Mouse (Mus musculus) embryonic facial prominence, embryonic 13.5 days (tissue): Measurements from ENCODE around the gene Zfp784. TPM values are rescaled to one million over a fixed set of nuclear protein-coding genes. Genes with fewer than 3 reads are reported as not detected.
"Not testable (repeated sequence)": the region's sequence is repeated elsewhere in the genome, so short reads cannot be mapped to it uniquely, and the experiment has no call there.

ENCODE experiments used
- ATAC-seq: fragments of 200-750 bp; cut with Nextera tagmentation; 2 replicates; pipeline ENCODE4 v1.8.0; 2017; ENCODE audit warnings: low read depth; ENCODE audit not compliant: insufficient number of reproducible peaks, insufficient read depth, low FRiP score, low TSS enrichment
- H3K27ac ChIP-seq: fragments of 300-500 bp; sonication (generic); 2 replicates; pipeline ENCODE4 v1.5.1; 2015; ENCODE audit warnings: moderate library complexity, mild to moderate bottlenecking, inconsistent platforms
- H3K27me3 ChIP-seq: fragments of 300-500 bp; sonication (generic); 2 replicates; pipeline ENCODE4 v1.6.1; 2015; ENCODE audit warnings: mild to moderate bottlenecking, inconsistent platforms
- H3K36me3 ChIP-seq: fragments of 300-500 bp; sonication (generic); 2 replicates; pipeline ENCODE4 v1.6.1; 2015; ENCODE audit warnings: mild to moderate bottlenecking, inconsistent platforms
- H3K4me1 ChIP-seq: fragments of 300-500 bp; sonication (generic); 2 replicates; pipeline ENCODE4 v1.6.1; 2015; ENCODE audit warnings: inconsistent platforms
- H3K4me2 ChIP-seq: fragments of 300-500 bp; sonication (generic); 2 replicates; pipeline ENCODE4 v1.6.1; 2015; ENCODE audit warnings: moderate library complexity, mild to moderate bottlenecking, inconsistent platforms
- H3K4me3 ChIP-seq: fragments of 300-500 bp; sonication (generic); 2 replicates; pipeline ENCODE4 v1.5.1; 2015; ENCODE audit warnings: mild to moderate bottlenecking, inconsistent platforms
- H3K9ac ChIP-seq: fragments of 300-500 bp; sonication (generic); 2 replicates; pipeline ENCODE4 v1.6.1; 2015; ENCODE audit warnings: mild to moderate bottlenecking, inconsistent platforms
- H3K9me3 ChIP-seq: fragments of 300-500 bp; sonication (generic); 2 replicates; pipeline ENCODE4 v1.6.1; 2016; ENCODE audit warnings: inconsistent platforms
- WGBS: fragments of 180-500 bp; shearing (Covaris S2); methylation state at CpG from one replicate; pipeline ENCODE4 v1.1.7; 2015; ENCODE audit warnings: mixed read lengths; 5-methylcytosine and 5-hydroxymethylcytosine counted together
- polyA plus RNA-seq: library from polyadenylated mRNA; unstranded; fragments of >200 nt; fragmentation: Nextera tagmentation; extraction: Ambion mirVana; gene quantifications from 2 replicates; pipeline ENCODE4 v1.2.1, GENCODE M21; 2015

The Zfp784 gene
- polyA plus RNA-seq, 1 experiment from 2014 or later = 5.6 TPM

- 90% methylated on average over 16 of the region's 16 CpGs for WGBS
- peaks cover 28% of the 10 kb centered on the region for H3K4me1 ChIP-seq
- H3K36me3 ChIP-seq = peaks cover 21% of the 10 kb centered on the region
- H3K27me3 ChIP-seq = no peaks in the 10 kb centered on the region
- no peak for ATAC-seq
- H3K27ac ChIP-seq = no peak overlapping the region
- no peaks in the 10 kb centered on the region for H3K9me3 ChIP-seq
- no peak overlapping the region for H3K4me2 ChIP-seq
- H3K4me3 ChIP-seq = no peak overlapping the region
- H3K9ac ChIP-seq = no peak overlapping the region
Observed at GRCm38 (mm10) chr7:5017352-5017751, 20.9 kb downstream of the Zfp784 start.

- H3K27me3 ChIP-seq = no peaks in the 10 kb centered on the region
- ATAC-seq = no peak
- no peak overlapping the region for H3K27ac ChIP-seq
- H3K4me3 ChIP-seq = no peak overlapping the region
- no peak overlapping the region for H3K9ac ChIP-seq
- H3K4me1 ChIP-seq = peaks cover 24% of the 10 kb centered on the region
- peaks cover 21% of the 10 kb centered on the region for H3K36me3 ChIP-seq
- H3K4me2 ChIP-seq = no peak overlapping the region
- WGBS = 98% methylated on average over 2 of the region's 2 CpGs
- H3K9me3 ChIP-seq = no peaks in the 10 kb centered on the region
Observed at GRCm38 (mm10) chr7:5016920-5017319, 21.3 kb downstream of the Zfp784 start.

DNA sequence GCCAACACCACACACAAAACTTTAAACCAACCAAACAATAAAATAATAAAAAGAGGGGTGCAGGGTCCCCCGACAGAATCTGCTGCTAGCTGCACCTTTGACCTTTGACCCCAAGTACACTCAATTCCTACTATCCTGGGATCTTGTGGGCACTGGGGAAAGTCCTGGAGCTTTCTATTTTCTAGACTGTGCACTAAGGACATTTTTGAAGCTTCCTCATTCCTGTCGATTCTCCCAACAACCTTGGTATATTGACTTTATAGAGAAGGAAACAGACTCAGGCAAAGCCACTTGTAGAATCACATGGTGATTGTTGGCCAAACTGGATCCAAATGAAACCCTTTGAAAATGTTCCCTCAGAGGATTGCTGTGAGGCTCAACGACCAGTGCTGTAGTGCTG lies 22.2 kb downstream of the Zfp784 start:
- Histone ChIP-seq H3K9ac (peak overlapping the region; percentile 75), H3K27ac (peak overlapping the region; percentile 98), H3K4me1 (peaks cover 17% of the 10 kb centered on the region), H3K36me3 (peaks cover 25% of the 10 kb centered on the region), H3K4me3 (peak overlapping the region; percentile 56), H3K4me2 (peak overlapping the region; percentile 64), H3K27me3 (no peaks in the 10 kb centered on the region), H3K9me3 (no peaks in the 10 kb centered on the region)
- 64% methylated on average over 3 of the region's 3 CpGs for WGBS
- no peak for ATAC-seq

DNA sequence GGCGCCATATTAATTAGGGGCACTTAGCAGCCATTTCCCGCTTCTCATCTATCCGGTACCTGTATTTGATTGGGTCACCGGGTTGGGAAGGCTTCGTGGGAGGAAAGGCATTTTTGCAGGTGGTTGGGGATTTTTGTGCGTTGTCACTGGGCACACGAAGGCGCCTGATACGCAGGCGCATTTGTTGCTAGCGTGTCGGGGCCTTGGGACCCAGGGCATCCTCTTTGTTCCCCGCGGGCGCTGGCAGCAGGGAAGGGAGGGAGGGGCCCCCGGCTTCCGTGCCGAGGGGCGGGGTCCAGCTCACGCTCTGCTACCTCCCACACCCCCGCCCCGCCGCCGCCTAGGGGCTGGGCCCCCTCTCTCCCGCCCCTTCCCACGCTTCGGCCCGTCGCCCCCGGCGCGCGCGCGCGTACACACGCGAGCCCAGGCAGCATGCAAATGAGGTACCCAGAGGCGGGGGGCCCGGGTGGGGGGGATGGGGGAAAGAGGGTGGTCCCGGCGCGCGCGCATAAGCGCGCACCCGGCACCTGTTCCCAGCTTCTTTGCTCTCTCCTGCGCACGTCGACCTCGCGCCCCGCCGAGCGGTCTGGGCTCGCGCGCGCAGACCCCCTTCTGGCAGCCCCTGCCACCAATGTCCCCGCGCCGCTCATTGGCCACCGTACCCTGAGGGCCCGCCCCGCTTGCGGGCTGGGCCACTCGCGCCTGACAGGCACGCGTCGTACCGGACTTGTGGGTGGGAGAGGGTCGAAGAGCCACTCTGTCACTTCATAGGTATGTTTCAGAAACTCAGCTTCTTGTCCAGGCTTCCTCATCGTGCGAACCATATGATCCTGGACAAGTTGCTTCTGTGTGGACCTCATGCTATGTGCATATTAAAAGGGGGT lies 22.9 kb downstream of the Zfp784 start, which contains the start of gene Gm44973:
Gene Gm44973, plus strand, starts transcription at position 379 of the 884 bp plus-strand sequence.
- Histone ChIP-seq H3K9ac (peak within 1 kb of the TSS; percentile 79), H3K27ac (peak within 1 kb of the TSS; percentile 98), H3K9me3 (no peaks in the 10 kb centered on the region), H3K36me3 (peaks cover 32% of the 10 kb centered on the region), H3K4me3 (peak within 1 kb of the TSS; percentile 56), H3K27me3 (no peaks in the 10 kb centered on the region), H3K4me2 (peak within 1 kb of the TSS; percentile 64), H3K4me1 (peaks cover 17% of the 10 kb centered on the region)
- peak; percentile 74 for ATAC-seq
- WGBS = under 1% methylated on average over 62 of the region's 76 CpGs

DNA sequence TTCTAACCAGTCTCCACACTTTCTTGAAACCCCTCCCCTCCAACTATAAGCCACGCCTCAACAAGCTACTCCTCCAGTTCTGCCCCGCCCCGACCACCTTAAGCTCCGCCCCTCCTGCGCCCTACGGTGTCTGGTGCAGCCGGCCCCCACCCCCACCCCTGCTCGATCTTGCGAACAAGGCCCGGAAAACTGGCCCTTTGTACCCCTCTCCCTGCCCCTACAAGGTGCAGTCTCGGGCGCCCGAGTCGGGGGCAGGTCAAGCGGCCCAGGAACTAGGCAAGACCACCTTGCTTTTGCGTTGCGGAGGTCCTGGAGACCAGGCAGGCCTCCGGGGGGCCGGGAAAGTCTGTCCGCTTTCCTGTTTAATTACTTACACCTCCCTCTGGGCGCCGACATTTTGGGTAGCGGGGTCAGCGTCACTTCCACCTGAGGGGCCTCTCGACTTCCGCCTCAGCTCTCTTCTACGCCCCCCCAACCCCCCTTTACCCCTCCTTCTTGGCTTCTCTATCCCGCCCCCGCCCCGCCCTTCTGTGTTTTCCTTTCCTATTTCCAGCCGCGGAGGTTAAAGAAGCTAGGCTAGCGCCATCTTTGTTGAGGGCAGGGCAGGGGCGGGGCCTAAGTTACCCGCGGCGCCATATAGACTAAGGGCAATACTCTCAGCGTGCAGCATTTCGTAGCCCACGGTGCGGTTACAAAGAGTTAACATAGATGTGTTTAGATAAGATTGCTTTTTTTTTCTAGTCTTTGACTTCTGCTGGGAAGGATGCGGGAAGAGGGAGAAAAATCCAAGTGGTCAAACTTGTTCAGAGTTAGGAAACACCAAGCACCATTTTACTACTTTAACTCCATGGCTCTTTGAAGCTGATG lies 23.8 kb downstream of the Zfp784 start, which contains the start of the genes Zfp524 and Fiz1:
Gene Zfp524, plus strand, starts transcription at position 165 of the 867 bp plus-strand sequence.
Gene Fiz1, minus strand, starts transcription at position 447 of the 867 bp plus-strand sequence.
- Histone ChIP-seq H3K9me3 (no peaks in the 10 kb centered on the region), H3K9ac (peak within 1 kb of the TSS; percentile 79), H3K4me1 (peaks cover 17% of the 10 kb centered on the region), H3K4me3 (peak within 1 kb of the TSS; percentile 56), H3K27ac (peak within 1 kb of the TSS; percentile 98), H3K27me3 (no peaks in the 10 kb centered on the region), H3K4me2 (peak within 1 kb of the TSS; percentile 64), H3K36me3 (peaks cover 41% of the 10 kb centered on the region)
- peak; percentile 82 for ATAC-seq
- WGBS = under 1% methylated on average over 42 of the region's 42 CpGs

DNA sequence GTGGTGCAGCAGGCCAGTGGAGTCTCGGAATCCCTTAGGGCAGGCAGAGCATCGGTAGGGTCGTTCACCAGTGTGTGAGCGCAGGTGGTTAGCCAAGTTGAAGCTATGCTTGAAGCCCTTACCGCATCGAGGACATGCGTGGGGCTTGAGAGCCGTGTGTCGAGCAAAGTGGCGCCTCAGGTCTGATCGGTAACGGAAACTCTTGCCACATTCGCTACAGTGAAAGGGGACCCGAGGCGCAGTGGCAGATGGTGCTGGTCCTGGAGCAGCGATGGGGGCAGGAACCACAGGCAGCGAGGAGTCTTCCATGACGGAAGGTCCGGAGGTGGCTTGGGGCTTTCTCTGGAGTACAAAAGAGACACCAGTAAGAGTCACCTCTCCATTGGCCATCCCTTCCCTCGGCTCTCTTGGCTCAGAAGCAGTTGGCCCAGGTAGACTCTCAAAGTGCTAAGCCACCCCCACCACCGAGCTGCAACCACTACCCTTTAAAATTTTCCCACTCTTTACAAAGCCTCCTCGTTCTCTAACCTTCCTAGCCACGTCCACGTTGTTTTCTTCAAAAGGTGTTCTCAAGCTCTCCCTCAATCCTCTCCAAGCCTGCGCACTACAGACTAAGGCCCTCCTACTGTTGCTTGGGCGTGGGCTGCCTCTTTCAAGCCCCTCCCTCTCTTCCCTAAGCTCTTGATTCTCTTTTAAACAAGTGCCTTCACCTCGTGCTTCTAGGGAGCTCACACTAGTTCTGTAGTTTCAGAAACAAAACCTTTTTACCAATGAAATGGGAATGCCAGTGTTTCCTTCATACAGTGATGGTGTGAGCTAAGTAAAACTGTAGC lies 25.3 kb downstream of the Zfp784 start:
- no peak overlapping the region for H3K9ac ChIP-seq
- ATAC-seq = no peak
- H3K36me3 ChIP-seq = peaks cover 57% of the 10 kb centered on the region
- no peak overlapping the region for H3K27ac ChIP-seq
- H3K4me2 ChIP-seq = peak overlapping the region; percentile 64
- no peaks in the 10 kb centered on the region for H3K27me3 ChIP-seq
- 93% methylated on average over 27 of the region's 27 CpGs for WGBS
- peaks cover 10% of the 10 kb centered on the region for H3K4me1 ChIP-seq
- H3K9me3 ChIP-seq = no peaks in the 10 kb centered on the region
- H3K4me3 ChIP-seq = peak overlapping the region; percentile 56

GRCm38 (mm10) chr7:5008229-5008628 lies 30.0 kb downstream of the Zfp784 start:
- Histone ChIP-seq H3K4me2 (no peak overlapping the region), H3K4me1 (peaks cover 2% of the 10 kb centered on the region; the same call in 1 of the 2 replicates), H3K9ac (no peak overlapping the region), H3K27me3 (no peaks in the 10 kb centered on the region), H3K27ac (no peak overlapping the region), H3K9me3 (0 out of 2 replicates have a peak, but pooled peaks cover 6% of the 10 kb centered on the region), H3K36me3 (peaks cover 70% of the 10 kb centered on the region), H3K4me3 (no peak overlapping the region)
- 97% methylated on average over 26 of the region's 26 CpGs for WGBS
- ATAC-seq = 0 out of 2 replicates have a peak, but pooled peaks have one; percentile 26

DNA sequence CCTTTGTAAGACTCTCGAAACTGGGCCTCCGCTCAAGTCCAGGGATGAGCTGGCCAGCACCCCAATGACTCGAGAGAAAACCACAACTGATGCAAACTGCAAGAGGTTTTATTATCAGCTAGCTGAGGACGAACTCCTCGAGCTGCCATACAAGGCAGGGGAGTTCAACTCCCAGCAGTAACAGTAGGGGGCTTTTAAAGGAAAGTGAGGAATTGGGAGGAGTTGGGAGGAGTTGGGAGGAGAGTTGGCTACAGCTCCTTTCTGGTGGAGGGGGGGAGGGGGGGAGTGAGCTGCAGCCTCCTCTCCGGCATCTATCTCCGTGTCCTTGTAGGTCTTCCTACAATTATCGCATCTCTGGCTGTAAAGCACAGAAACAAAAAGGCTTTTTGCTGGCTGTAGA lies 35.4 kb downstream of the Zfp784 start:
- peaks cover 19% of the 10 kb centered on the region for H3K36me3 ChIP-seq
- H3K9ac ChIP-seq, H3K27me3 ChIP-seq, H3K4me3 ChIP-seq, H3K9me3 ChIP-seq, H3K27ac ChIP-seq, ATAC-seq, H3K4me1 ChIP-seq, H3K4me2 ChIP-seq: not testable (repeated sequence)
- WGBS = 59% methylated on average over 8 of the region's 8 CpGs

DNA sequence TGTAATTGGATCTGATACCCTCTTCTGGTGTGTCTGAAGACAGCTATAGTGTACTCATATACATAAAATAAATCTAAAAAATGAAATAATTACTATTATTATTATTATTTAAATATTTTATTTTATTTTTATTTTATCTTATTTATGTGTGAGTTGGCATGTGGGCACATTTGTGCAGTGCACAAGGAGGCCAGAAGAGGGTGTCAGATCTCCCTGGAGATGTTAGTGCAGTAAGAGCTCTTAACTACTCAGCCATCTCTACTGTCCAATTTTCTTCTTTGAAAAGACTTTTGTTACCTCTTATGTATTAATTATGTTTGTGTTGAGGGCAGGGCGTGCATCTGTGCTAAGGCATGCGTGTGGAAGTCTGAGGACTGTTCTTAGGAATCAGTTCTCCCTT lies 38.4 kb downstream of the Zfp784 start:
- 63% methylated on average over 2 of the region's 2 CpGs for WGBS

GRCm38 (mm10) chr7:4996934-4997333 lies 41.3 kb downstream of the Zfp784 start:
- peaks cover 17% of the 10 kb centered on the region for H3K27me3 ChIP-seq
- ATAC-seq = no peak
- H3K9me3 ChIP-seq = peaks cover 15% of the 10 kb centered on the region; the same call in 1 of the 2 replicates
- peak overlapping the region; percentile 92; the same call in 1 of the 2 replicates for H3K9ac ChIP-seq
- peaks cover 25% of the 10 kb centered on the region for H3K36me3 ChIP-seq
- H3K4me3 ChIP-seq = peak overlapping the region; percentile 64
- 49% methylated on average over 8 of the region's 8 CpGs for WGBS
- peak overlapping the region; percentile 69 for H3K27ac ChIP-seq
- peak overlapping the region; percentile 81 for H3K4me2 ChIP-seq
- H3K4me1 ChIP-seq = peaks cover 28% of the 10 kb centered on the region

More for the DNA sequence above, 38.4 kb downstream of the Zfp784 start:
- no peak overlapping the region for H3K4me2 ChIP-seq
- no peak overlapping the region for H3K27ac ChIP-seq
- ATAC-seq = no peak
- H3K9ac ChIP-seq = no peak overlapping the region
- H3K4me1 ChIP-seq = peaks cover 13% of the 10 kb centered on the region
- H3K4me3 ChIP-seq = no peak overlapping the region
- H3K36me3 ChIP-seq = no peaks in the 10 kb centered on the region
- H3K27me3 ChIP-seq = no peaks in the 10 kb centered on the region; the same call in 1 of the 2 replicates
- H3K9me3 ChIP-seq = no peaks in the 10 kb centered on the region
